Mouse (Mus musculus): ENCODE results near the gene Il17rd.

DNA sequence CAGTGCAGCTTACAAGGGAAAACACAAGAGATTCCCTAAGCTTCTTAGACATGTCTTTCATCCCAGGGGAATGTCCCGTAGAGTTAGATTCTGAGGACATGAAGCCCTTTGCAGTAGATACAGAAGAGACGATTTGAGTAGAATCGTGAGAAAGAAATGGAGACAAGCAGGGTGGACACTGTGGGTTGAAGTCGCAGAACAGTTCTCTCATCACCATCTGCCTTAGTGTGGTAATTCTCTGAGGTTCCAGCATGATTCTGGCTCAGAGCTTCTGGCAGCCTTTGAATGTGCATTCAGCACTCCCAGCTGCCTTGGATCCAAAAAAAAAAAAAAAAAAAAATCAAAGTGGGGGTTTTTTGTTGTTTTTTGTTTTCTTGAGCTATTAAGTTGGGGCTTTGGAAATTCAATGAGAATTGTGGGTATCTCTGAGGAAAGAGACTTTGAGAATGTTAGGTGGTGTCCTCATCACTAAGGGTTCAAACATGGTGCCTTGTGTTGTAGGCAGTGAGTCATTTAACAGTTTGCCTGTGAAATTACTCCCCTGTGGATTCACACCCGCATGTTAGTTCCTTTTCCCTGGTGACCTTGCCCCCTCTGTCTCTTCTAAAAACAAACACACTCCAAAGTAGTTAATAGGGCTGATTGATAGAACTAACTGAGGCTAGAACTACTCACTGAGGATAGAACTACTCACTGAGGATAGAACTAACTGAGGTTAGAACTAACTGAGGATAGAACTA is 43.0 kb downstream of the Il17rd start:
- TF ChIP-seq HCFC1 (IDR thresholded peaks at IDR 0.05; ENCODE audit: borderline replicate concordance, insufficient read depth, low read length) (no peak), ZNF384 (IDR thresholded peaks at IDR 0.05; ENCODE audit: low read depth, low read length) (no peak), MAFK (IDR thresholded peaks at IDR 0.05; ENCODE audit: insufficient read depth, low read depth, low read length) (no peak), ZC3H11A (IDR thresholded peaks at IDR 0.05; ENCODE audit: borderline replicate concordance, low read depth, low read length) (no peak), CHD2 (IDR thresholded peaks at IDR 0.05; ENCODE audit: low read depth, low read length) (no peak)
